Mouse (Mus musculus): ENCODE measurements around the gene Wnt11.

Wnt11 gene

GRCm38 (mm10) chr7:98901120-98901519 is 66.2 kb downstream of the Wnt11 start:
- in situ Hi-C loops (cut with MboI; ENCODE audit: low sequenced_read_pairs) = no loop called here

GRCm38 (mm10) chr7:98903884-98904283 is 69.0 kb downstream of the Wnt11 start:
- in situ Hi-C loops (cut with MboI; ENCODE audit: low sequenced_read_pairs) = no loop called here

All from CH12F3 (cell line).